Mouse (Mus musculus): ENCODE measurements around the gene Gm17304. TPM values are rescaled to one million over a fixed set of nuclear protein-coding genes. Genes with fewer than 3 reads are reported as not detected.

The Gm17304 gene
- polyA plus RNA-seq, 1 experiment from 2014 or later = not detected

Other genes starting within 250 kb of the Gm17304 start
- gene Barhl2, start 150.9 kb upstream of the Gm17304 start, polyA plus RNA-seq (2014; fragmentation: Nextera tagmentation; extraction: Ambion mirVana) = not detected in 2 replicates
- 82.8 and 85.2 TPM in 2 replicates for gene Zfp644, start 88.2 kb downstream of the Gm17304 start, polyA plus RNA-seq (2014; fragmentation: Nextera tagmentation; extraction: Ambion mirVana)